Mouse (Mus musculus): ENCODE results near the gene Atp6v1e1.

DNA sequence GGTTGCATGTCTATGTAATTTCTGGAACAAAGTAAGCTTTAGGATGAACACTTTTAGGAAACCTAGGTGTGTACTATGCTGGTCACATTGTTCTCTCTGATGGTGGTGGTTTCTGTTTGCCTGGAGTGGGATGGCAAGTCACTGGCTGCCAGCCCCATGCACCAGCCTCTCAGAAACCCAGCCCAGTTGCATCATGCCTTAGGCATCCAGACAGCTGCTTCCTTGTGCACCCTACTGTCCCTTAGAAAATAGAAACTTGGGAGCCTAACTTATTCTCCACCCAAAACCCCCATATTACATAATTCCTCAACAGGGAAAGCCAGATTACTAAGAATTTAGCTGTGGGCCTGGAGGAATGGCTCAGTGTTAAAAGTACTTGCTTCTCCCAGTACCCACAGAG, 50.6 kb downstream of the Atp6v1e1 start:
- TF ChIP-seq CTCF (IDR thresholded peaks at IDR 0.05; ENCODE audit: low read depth) (no peak), EP300 (IDR thresholded peaks at IDR 0.05; ENCODE audit: low read depth) (no peak)
